Mouse (Mus musculus) stomach, postnatal 0 days (tissue): Measurements from ENCODE around the gene Stk4.

Experiments used
- CTCF ChIP-seq: IDR thresholded peaks from 2 replicates; pipeline ENCODE4 v1.5.1; 2016; ENCODE audit warnings: antibody characterized with exemption, low read depth, mild to moderate bottlenecking, moderate library complexity
- EP300 ChIP-seq: optimal IDR thresholded peaks from 2 replicates; pipeline ENCODE3; 2016; ENCODE audit warnings: antibody characterized with exemption

GRCm38 (mm10) chr2:164103501-164103900, 33.4 kb downstream of the Stk4 start:
- TF ChIP-seq CTCF (peak; percentile 91), EP300 (no peak)
